In genomic region chr6:119680746-119681145, GRCm38 (mm10) we compare ENCODE assay signal across 24 mouse cellular contexts.
"Had no signal": no experiment of that assay in that cellular context is flagged by ENCODE, and none has a peak within 500 bp of the region (broad histone marks: within the 10 kb centered on the region; RNA-seq: fewer than 3 reads in every experiment).

No protein-coding gene starts in this region.

- DNase-seq: gastrocnemius, postnatal 14 days; gastrocnemius, postnatal 36 days; heart, adult 2 months; heart, postnatal 14 days; heart, postnatal 36 days; kidney, adult 18-20 months; kidney, adult 8-10 months; kidney, postnatal 14 days; kidney, postnatal 4 days; layer of hippocampus, postnatal 36 days; left cerebral cortex, postnatal 4 days had no signal

- H3K9me3 ChIP-seq: heart, embryonic 15.5 days; hindbrain, embryonic 13.5 days; intestine, embryonic 15.5 days; limb, embryonic 13.5 days; limb, embryonic 15.5 days; liver, embryonic 12.5 days had no signal

- H3K4me1 ChIP-seq: heart, embryonic 13.5 days; heart, embryonic 15.5 days; hindbrain, embryonic 13.5 days; intestine, embryonic 15.5 days; limb, embryonic 13.5 days; liver, embryonic 12.5 days had no signal

- H3K4me2 ChIP-seq: heart, embryonic 11.5 days; heart, embryonic 13.5 days; heart, embryonic 15.5 days; hindbrain, embryonic 13.5 days; intestine, embryonic 15.5 days; limb, embryonic 13.5 days; limb, embryonic 15.5 days; liver, embryonic 12.5 days had no signal

- H3K4me3 ChIP-seq: heart, adult 2 months; heart, embryonic 13.5 days; heart, embryonic 15.5 days; hindbrain, embryonic 13.5 days; intestine, embryonic 15.5 days; layer of hippocampus, adult 2 months; limb, embryonic 13.5 days; limb, embryonic 15.5 days; liver, embryonic 12.5 days had no signal

- H3K27ac ChIP-seq: heart, adult 2 months; heart, embryonic 13.5 days; heart, embryonic 15.5 days; hindbrain, embryonic 13.5 days; intestine, embryonic 15.5 days; layer of hippocampus, adult 2 months; limb, embryonic 13.5 days; limb, embryonic 15.5 days; liver, embryonic 12.5 days; liver, embryonic 14.5 days had no signal

- H3K27me3 ChIP-seq: heart, embryonic 13.5 days; heart, embryonic 15.5 days; hindbrain, embryonic 13.5 days; intestine, embryonic 15.5 days; limb, embryonic 13.5 days; limb, embryonic 15.5 days; liver, embryonic 12.5 days had no signal

- H3K9ac ChIP-seq: heart, embryonic 13.5 days; heart, embryonic 15.5 days; hindbrain, embryonic 13.5 days; intestine, embryonic 15.5 days; limb, embryonic 13.5 days; limb, embryonic 15.5 days; liver, embryonic 12.5 days; liver, embryonic 14.5 days had no signal

- H3K36me3 ChIP-seq: intestine, embryonic 15.5 days; limb, embryonic 15.5 days; liver, embryonic 12.5 days had no signal

- ATAC-seq: hindbrain, embryonic 16.5 days; inflammation-experienced regulatory T-cells, adult 6 months; intestine, embryonic 15.5 days; intestine, postnatal 0 days; liver, embryonic 12.5 days had no signal
